Mouse (Mus musculus): ENCODE measurements around the gene Dnm1.
"Not testable (repeated sequence)": the region's sequence is repeated elsewhere in the genome, so short reads cannot be mapped to it uniquely, and the experiment has no call there.

Dnm1 gene

DNA sequence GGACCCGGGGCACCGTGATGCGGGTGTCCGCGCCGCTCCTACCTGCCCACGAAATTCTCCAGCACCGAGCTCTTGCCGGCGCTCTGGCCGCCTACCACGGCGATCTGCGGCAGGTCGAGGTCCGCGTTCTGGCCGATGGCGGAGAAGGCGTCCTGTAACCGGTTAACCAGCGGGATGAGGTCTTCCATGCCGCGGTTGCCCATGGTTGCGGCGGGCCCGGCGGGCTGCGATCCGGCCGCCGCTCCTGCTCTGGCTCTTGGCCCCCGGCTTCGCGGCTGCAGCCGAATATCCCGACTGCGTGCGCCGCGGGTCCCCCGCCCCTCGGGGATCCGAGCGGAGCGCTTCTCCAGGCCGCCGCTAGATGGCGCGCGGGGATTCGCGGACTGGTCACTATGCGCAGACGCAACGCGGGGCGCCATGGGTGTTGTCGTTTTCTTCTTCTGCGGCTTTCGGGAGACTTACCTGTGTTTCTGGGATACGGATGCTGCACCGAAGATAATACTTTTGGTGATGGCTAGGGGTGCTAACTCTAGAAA lies at the start of gene Dnm1:
Gene Dnm1, minus strand, starts transcription at position 332 of the 536 bp plus-strand sequence.
- DNase-seq (ENCODE audit: low spot score), result peak; percentile 75

DNA sequence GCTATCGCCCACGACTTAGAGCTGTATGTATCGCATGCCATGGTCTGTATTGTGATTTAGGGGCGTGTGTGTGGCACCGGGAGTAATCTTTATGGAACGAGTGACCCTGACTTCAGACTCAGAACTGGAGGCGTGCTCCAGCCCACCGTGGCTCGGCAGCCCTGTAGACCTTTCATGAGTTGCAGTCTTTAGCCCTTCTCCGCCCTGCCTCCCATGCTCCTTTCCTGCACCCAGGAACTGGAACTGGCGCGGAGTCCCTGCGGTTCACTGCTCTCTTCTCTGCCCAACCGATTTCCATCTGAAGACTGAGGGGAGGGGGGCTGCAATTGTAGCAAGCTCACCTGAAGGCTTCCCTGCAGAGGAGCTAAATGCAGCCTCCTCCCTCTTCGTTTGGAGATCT lies 43.6 kb upstream of the Dnm1 start:
- no peak for DNase-seq (ENCODE audit: low spot score)

DNA sequence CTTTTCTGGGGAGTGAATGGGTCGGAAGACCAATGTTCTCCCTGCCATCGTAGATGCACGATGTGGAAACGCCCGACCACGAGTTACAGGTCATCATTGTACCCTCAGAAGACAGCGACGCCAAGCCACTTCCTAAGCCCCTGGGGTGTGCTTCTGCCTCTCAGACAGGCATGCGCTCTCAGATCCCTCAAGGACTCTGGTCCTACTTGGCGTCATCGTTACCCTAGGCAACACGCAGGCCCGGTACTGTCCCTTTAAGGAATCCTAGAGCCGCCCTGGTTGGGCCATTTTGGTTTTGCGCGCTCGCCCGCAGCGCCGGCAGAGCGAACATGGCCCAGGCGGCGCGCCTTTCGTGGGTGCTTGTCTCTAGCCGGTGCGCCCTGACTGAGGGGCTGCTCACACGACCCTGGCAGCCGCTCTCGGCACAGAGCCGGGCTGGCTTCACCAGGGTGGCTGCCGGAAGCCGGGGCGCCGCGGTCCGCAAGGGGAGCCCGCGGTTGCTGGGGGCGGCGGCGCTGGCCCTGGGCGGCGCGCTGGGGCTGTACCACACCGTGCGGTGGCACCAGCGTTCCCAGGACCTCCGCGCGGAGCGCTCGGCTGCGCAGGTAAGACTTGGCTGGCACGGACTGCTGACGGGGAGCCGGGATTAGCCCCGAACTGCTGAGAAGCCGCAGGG lies 42.9 kb upstream of the Dnm1 start:
- peak; percentile 83 for DNase-seq (ENCODE audit: low spot score)

DNA sequence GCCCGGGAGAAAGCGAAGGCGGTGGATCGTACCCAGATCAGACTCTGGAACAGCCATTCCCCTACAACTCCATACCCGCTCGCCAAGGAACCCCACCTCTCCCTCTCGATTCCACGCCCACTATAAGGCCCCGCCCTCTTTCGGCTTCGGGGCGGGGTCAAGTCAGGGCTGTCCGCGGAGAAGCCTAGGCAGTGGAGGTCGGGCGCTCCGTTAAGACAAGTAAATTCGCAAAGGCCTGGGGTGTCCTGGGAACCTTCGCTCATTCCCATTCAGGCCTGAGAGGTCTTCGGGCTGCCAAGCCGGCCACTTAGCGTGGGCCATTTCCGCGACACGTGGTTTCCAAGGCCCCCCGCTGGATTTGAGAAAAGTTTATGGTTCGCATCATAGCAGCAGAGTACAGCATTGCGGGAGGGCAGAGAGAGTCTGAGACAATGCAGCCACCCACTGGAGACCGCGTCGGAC lies 42.4 kb upstream of the Dnm1 start, which contains the start of gene Ptges2:
Gene Ptges2, plus strand, starts transcription at position 413 of the 462 bp plus-strand sequence.
- DNase-seq (ENCODE audit: low spot score), result peak; percentile 93

DNA sequence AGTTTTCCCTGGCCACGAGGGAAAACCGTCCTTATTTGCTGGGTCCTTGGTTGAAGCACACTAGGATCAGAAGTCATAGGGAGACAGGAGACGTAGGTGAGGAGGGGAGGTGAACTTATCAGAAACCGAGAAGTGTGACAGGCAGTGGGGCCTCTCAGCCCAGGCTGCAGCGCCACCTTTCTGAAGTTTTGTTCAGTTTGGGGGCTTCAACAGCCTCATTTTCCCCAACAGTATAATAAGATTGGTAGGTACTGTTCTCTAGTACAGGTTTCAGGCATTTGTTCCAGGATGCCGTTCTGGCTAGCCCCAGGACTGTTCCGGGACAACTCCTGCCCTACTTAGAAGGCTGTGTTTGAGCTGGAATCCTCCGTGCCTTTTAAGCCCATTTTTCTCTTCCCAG lies 41.8 kb upstream of the Dnm1 start:
- peak; percentile 59 for DNase-seq (ENCODE audit: low spot score)

DNA sequence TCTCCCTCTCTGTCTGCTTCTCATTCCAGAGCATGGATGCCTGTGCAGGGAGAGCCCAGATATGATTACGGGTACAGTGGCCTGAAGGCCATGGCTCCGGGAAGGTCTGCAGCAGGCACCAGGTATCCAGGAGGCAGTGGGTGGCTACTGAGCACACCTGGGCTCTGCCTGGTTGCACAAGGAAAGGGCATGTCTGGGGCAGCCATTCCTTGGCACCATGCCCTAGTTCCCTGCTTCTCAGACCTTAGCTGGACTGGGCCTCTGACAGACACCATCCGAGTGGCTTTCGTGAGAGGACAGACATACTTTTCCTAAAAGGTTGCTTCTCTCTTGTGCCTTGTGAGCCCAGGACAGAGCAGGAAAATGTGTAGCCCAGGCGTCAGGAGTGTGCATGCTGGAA lies 38.9 kb upstream of the Dnm1 start:
- no peak for DNase-seq (ENCODE audit: low spot score)

DNA sequence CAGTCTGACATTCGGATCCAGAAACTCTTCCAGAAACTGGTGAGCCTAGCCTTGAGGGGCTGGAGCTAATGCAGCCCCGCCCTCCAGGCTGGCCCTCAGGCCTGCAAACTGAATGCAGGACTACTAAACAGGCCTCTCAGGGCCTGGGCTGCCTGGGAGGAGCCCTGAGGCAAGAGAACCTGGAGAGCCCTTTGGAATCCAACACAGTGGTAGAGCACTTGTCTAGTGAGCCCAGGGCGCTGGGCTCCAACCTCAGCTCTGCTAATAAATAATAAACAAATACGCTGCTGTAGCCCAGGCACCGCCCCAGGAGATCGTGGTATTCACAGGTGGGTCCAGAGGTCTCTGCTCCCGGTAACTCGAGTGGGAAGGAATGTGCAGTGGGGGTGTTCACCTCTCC lies 37.7 kb upstream of the Dnm1 start:
- no peak for DNase-seq (ENCODE audit: low spot score)

DNA sequence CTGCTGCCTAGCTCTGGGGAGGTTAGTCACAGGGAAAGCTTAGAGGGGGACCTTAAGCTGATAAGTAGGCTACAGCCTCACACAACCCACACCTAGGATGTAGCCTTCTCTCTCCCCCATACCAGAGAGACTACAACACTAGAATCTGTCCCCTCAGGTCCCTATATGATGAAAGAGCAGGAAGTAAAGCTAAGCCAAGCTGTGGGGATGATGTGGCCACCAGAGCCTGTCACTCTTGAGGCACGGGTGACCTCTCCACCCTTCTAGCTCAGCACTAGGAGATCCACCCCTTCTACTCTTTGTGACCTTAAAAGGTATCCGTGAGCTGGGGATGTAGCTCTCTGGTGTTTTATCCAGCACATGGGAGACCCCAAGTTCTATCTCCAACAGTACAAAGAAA lies 36.0 kb upstream of the Dnm1 start:
- DNase-seq (ENCODE audit: low spot score), result no peak

DNA sequence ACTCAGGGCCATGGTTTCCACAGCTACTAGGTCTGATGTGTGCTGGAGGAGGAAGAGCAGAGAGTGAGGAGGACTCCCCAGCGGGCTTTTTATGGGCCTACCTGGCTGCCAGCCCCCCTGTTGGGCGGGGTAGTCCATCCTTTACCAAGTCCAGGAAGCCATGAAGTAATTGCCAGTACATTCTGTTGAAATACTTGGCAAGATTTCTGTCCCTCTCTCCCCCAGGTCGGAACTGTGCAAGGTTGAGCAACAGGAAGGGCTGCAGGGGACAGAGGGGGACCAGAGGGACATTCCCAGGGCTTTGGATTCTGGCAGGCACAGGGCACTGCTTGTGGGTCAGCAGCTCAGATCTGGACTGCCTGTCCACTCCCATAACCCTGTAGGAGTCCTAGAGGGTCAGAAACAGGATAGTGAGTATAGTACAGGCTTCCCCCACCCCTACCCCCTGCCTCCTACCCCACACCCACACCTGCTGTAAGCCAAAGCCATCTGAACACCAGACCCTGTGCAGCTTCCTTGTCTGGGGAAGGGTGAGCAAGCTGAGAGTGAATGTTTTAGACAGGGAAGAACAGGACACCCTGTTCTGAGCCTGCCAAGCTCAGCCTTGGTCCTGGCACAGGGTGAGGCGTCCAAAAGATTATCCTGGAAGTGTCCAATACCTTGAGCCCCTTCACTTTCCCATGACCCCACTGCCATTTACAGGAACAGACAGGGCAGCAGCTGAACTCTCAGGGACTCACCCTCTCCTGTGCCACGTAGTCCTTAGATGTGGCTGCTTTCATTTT lies 34.8 kb upstream of the Dnm1 start, which contains the start of gene Lcn2:
Gene Lcn2, minus strand, starts transcription at position 547 of the 785 bp plus-strand sequence.
- DNase-seq (ENCODE audit: low spot score), result no peak

DNA sequence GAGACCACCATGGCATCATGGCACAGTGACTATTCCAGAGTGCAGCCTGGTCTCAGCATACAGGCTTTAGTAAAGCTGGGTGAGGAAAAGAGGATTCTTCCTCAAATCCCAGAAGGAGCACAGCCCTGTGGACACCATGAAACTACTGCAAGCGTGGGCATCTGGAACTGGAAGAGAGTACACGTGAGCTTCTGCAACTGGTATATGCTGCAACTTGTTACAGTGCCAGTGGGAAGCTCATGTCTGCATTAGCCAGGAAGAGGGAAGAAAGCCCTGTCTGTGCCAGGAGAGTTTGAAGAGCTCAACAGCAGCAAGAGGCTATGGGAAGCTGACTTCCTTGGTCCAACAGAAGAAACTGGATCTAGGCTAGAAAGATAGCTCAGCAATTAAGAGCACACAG lies 29.6 kb upstream of the Dnm1 start:
- no peak for DNase-seq (ENCODE audit: low spot score)

DNA sequence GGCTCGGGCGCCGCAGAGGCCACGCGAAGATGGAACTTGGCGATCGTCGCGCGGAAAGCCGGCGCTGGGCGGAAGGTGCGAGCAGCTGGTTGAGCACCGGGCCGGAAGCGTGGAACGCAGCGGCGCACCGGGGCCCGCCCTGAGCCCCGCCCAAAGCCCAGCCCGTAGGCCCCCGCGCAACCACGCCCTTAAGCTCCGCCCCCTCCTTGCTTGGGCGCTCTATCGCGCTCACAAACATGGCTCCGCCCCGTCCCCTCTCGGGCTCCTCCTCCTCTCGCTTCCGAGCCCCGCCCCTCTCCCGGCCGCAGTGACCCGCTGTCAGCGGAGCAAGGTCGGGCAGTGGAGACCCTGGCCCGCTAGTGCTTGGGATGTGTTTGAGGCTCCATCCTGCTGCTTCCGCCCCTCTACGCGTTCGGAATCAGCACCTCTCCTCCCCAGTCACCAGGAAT lies 28.7 kb upstream of the Dnm1 start, which contains the start of gene 1110008P14Rik:
Gene 1110008P14Rik, minus strand, starts transcription at position 164 of the 449 bp plus-strand sequence.
- DNase-seq (ENCODE audit: low spot score), result peak; percentile 97

DNA sequence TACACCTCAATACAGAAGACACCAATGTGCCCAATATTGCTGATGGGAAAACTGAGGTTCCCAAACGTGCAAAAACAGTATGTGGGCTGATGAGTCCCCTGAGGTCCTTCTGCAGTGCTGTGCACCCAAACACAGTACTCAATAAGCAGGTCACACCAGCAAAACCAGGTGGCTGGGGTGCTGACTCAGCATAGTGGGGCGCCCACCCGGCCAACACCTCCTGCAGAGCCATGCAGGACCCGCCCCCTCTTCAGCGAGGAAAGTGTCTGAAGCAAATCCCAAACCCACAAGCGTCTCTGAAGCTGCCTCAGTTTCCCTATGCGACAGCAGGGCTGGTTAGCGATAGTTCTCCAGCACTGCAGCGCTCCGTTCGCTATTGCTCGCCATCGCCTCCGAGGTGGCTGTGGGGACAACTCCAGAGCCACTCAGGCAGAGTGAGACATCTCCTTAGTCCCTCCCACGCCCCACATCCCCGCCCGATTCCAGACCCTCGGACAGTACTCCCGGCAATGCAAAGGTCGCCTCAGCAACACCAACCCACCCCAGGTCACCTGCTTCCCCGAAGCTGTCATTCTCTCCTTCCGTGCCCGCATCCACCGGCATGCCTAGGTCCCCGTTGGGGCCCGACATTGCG lies 28.1 kb upstream of the Dnm1 start:
- peak; percentile 28 for DNase-seq (ENCODE audit: low spot score)

DNA sequence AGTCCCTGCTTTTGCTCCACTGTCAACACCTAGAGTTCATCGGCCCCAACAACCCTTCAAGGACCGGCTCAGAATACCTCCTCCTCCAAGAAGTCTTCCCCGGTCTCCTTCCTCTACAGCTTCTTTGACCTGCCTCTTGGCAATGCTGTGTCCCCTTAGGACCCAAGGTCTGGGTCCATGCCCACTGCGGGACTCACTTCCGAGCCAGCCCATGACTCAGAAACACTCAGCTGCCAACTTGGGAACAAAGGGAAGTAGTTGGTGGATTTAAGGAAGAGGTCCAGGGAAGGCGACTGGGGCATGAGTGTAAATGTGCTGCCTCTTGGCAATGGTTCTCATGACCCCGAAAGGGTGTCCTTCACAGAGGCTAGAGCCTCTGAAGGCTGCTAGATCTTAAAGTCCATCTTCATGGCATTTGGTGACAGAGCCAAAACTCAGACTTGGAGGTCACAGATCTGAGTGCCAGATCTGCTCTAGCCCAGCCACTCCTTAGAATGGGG lies 26.9 kb upstream of the Dnm1 start:
- no peak for DNase-seq (ENCODE audit: low spot score)

DNA sequence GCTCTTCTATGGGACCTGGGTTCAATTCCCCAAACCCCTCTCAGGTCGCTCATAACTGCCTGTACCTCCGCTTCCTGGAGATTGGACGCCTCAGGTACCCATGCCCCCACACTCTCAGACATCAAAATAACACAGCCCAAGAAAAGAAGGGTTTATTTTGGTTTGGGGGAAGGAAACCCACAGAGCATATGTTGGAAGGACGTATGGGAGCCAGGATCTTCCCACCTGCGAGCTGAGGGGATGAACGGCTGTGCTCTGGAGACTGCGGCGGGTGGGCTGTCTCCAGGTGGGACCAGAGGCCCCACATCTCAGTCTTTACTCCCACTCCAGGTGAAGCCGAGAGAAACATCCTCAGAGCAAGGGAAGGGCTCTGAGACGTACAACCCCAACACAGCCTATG lies 23.8 kb upstream of the Dnm1 start:
- DNase-seq (ENCODE audit: low spot score), result no peak

DNA sequence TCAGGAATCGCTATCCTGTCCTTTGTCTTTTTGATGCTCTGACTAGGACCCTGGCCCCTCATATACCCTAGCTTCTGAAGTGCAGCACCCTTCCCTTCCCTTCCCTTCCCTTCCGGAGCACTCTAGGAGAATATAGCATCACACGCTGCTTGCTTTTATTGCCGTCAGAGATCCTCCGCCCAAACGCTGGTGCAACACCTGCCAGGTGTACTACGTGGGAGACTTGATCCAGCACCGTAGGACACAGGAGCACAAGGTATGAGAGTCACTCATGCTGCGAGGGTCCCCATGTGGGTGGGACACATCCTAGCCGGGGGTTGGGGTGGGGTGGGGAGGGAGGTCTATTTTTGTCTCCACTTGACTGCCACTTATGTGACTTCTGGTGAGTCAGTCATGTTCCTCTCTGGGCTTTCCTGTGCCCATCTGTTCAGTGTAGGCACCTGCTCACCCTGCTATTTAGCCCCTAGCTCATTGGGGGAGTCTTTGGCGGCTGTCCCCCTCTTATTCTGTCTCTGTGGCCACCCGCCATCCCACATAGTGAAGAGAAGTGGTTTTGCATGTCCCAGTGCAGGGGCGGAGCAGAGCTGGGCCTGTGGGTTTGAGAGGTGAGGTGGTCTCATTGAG lies 22.3 kb upstream of the Dnm1 start:
- DNase-seq (ENCODE audit: low spot score), result no peak

DNA sequence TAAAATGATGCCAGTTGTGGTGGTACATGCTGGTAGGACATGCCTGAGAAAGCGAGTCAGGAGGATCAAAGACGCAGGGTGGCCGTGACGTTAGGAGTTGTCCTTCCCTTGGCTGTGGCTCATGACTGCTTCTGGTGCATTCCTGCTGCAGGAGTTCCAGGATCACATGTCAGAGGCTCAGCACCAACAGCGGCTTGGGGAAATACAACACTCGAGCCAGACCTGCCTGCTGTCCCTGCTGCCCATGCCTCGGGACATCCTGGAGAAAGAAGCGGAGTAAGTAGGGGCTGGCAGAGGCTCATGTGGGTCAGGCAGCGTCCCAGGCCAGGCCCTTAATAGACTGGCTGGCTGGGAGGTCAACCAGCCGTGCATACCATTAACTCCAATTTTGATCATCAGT lies 21.1 kb upstream of the Dnm1 start:
- DNase-seq (ENCODE audit: low spot score), result no peak

DNA sequence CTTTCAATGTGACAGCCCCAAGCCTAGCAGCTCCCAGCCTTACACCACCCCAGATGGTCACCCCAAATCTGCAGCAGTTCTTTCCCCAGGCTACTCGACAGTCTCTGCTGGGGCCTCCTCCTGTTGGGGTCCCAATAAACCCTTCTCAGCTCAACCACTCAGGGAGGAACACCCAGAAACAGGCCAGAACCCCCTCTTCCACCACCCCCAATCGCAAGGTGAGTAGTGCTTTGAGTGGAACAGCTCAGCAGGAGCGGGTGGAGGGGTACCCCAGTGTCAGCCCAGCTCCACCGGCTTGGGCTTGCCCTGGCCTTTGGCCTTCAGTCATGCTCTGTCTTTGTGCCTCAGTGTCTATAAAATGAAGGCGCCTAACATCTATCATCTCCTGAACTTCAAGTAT lies 14.2 kb upstream of the Dnm1 start:
- no peak for DNase-seq (ENCODE audit: low spot score)

DNA sequence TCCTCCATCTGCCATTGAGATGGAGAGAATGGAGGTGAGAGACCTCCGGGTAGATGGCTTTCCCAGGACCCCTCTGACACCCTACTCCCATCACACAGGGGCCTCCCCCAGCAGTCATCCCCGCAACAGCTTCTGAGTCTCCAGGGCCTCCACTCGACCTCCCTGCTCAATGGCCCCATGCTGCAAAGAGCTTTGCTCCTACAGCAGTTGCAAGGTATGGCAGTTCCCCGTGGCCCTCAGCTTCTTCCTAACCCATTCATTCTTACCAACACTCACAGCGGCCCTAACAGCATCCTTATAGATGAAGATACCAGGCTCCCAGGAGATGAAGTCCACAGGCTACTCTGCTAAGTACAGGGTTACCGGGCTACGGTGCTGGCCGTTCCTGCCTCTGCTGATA lies 11.0 kb upstream of the Dnm1 start:
- DNase-seq (ENCODE audit: low spot score), result no peak

DNA sequence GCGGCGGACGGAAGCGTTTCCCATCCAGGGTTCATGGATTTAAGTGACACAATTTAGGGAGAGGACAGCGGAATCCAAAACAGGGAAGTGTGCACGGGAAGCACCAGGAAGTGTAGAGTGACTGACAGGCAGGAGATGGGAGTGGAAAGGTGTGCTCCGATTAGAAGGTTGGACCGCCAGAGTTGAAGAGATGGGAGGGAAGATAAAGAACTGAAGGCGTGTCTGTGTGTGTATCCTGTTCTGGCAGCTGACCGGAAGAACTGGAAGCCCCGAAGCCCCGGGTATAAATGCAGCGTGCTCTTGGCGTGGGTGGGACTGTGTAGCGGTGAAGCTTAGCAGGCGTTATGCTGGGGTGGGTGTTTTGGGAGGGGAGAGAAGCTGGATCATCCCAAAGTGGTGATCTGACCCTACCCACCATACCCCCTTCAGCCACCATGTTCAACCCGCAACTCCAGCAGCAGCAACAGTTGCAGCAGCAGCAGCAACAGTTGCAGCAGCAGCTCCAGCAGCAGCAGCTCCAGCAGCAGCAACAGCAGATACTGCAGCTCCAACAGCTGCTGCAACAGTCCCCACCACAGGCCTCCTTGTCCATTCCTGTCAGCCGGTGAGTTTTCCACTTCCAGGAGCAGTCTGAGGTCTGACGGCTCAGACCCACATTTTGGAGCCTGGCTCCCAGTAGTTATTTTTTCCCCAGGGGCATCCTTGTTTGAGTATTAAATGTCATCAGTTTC lies 10.4 kb upstream of the Dnm1 start:
- DNase-seq (ENCODE audit: low spot score), result peak; percentile 52

DNA sequence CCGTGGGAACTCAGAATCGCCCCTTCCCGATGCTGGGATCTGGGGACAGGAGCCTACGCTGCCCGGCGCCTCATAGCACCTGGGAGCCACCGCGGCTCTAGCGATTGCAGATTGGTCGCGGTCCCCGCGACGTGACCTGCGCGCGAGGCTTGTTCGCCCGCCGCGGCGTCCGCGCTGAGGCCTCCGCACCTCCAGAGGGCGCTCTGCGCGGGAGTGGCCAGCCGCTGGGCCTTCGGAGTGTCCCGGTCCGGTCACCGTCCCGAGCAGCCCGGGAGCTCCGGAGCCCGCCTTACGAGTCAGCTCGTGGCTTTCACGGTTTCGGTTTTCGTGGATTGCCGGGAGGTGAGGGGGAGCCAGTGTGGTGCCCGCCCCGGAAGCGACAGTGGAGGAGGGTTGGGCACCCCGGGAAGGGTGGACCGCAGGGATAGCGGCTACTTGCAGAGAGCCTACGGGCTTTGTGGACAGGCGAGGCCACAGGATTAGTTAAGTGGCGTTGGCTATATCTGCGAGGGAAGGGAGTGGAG lies 9.7 kb upstream of the Dnm1 start:
- DNase-seq (ENCODE audit: low spot score), result peak; percentile 82

DNA sequence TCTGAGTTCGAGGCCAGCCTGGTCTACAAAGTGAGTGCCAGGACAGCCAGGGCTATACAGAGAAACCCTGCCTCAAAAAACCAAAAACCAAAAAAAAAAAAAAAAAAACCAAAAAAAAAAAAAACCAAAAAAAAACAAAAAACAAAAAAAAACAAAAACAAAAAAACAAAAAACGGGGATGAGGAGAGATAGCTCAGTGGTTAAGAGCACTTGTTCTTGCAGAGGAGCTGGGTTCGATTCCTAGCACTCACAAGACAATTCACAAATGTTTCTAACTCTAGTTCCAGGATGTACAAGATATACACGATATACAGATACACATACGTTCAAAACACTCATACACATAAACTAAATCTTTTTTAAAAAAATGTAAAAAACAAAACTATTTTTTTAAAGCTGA lies 9.1 kb upstream of the Dnm1 start:
- DNase-seq (ENCODE audit: low spot score), result not testable (repeated sequence)

All from c-Kit-positive CD71-positive TER-119-positive erythroid progenitor cells, embryonic 14.5 days (primary cell).